Mouse (Mus musculus) MEL-GATA-1-ER (cell line): ENCODE data around the gene Unc5cl.

Experiments used
- DNase-seq: peaks from one replicate; pipeline ENCODE4 v3.0.0-alpha.2; 2012; ENCODE audit warnings: low read depth; ENCODE audit errors: extremely low read depth

Unc5cl gene

DNA sequence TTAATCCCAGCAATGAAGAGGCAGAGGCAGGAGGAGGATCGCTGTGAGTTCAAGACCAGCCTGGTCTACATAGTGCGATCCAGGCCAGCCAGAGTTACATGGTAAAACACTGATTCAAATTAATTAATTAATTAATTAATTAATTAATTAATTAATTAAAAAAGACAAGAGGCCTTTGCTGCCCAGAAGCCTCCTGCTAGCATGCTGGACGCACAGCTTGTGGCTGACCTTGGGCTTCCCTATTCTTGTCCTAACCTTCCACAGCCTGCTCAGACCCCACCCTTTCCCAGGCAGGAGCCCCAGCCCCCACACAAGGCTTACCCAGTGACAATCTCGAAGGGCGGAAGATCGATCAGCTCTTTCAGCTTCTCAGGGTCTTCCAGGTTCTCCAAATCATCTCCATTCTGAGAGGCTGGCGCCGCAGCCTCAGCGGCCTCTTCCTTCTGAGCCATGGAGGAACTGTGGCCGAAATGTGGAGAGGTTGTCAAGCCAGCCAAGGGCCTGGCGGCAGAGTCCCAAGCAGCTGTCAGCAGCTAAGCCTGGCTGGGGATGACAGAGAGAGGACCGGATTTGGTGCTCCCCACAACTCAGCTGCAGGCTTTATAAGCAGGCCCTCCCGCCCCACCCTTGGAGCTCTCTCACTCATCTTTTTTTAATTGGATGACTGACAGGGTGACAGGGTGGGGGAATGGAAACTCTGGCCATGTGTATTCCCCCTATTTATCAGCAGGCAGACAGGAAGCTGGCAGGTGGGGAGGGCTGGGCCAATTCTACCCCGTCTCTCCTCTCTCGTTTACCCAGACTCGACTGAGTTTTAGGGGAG is 22.3 kb upstream of the Unc5cl start, which contains the start of gene Apobec2:
Gene Apobec2, minus strand, starts transcription at position 773 of the 823 bp plus-strand sequence.
- DNase-seq: no peak

DNA sequence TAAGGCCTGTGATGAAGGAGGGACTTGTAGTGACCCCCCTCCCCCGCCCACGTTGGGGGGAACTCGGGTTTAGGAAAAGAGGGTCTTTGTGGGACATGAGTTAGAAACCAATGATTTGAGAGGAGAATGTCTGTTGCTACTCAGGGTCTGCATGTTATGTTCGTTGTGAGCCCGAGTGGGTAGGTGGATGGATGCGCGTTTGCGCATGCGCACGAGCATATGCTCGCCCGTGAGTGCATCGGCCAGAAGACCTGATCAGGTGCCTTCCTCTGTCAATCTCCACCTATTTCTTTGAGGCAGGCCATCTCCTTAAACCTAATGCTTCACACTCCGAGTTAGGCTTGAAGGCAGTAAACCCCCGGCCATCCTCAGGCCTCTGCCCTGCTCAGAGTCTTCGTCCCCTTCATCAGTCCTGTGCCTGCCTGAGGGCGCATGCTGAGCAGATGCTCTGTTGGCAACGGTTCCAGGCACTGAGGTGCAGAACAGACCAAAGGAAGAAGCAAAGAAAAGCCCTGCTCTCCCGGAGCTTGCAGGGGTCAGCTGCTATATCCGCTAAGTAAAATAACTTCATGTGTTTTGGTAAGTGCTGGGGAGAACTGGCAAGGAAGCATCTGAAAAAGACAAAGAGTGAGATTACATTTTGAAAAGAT is 21.6 kb upstream of the Unc5cl start:
- no peak for DNase-seq

DNA sequence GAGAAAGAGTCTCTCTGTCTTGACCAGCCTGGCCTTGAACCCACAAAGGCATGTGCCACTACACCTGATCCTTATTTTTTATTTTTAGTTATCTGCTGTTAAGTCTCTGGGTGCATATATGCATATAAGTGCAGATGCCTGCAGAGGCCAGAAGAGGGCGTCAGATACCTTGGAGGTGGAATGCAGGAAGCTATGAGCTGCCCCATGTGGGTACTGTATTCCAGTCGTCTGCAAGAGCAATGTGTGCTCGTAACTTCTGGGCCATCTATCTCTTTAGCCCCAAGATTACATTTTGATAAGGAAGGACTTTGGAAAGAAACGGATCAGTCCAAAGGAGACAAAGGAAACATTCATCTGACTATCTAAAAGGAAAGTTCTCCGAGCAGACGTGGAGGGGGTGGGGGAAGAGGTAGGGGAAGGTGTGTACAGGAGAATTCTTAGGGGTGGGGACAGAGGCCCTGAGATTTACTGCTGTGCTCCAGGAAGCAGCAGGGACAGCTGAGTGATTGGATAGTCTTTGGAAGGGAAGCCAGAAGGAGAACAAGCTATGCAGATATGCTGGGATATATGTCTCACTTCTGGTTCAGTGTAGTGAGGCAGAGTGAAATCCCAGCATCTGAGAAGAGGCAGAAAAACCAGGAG is 20.9 kb upstream of the Unc5cl start:
- no peak for DNase-seq

- DNase-seq: no peak
These were observed 20.2 kb upstream of the Unc5cl start for GRCm38 (mm10) chr17:48434479-48434878.

DNA sequence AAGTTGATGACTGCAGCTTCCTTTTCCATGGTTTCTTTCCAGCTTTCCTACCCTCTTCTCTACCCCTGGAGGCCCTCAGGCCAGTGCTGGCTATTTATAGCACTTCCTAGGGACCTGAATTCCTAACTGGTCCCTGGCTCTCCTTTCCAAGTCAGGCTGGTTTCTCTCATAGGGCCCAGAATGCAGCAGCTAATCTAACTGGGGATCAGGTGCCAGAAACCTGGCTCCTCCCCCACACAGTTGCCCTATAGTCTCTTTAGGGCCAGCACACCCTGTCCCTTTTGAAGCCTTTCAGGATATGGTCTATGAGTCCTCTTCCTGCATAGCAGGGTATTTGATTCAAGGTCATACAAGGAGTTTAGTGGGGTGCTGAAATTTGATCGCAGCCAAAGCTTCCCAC is 18.2 kb upstream of the Unc5cl start:
- no peak for DNase-seq

DNA sequence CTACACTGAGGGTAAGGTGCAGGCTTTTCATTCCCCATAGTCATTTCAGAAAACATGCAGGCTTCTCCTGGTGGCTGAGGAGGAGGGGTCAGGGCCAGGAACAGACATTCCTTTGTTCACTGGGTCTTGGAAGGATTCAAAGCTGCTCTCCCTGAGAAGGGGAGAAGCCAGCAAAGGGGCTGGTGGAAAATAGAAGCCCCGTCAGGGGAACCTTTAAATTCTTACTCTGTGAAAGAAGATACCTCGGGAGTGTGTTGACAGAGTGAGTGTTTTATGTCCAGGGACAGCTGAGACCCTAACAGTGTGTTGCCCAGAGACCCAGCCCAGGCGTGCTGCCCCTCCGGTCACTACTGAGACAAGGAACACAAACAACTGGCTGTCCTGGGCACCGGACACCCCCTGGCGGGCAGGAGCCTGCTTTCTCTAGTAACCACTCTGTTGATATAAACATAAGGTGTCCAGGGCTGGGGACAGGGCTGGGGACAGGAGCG is 17.2 kb upstream of the Unc5cl start:
- DNase-seq: no peak

GRCm38 (mm10) chr17:48442745-48443457 is 11.8 kb upstream of the Unc5cl start:
- DNase-seq: no peak

DNA sequence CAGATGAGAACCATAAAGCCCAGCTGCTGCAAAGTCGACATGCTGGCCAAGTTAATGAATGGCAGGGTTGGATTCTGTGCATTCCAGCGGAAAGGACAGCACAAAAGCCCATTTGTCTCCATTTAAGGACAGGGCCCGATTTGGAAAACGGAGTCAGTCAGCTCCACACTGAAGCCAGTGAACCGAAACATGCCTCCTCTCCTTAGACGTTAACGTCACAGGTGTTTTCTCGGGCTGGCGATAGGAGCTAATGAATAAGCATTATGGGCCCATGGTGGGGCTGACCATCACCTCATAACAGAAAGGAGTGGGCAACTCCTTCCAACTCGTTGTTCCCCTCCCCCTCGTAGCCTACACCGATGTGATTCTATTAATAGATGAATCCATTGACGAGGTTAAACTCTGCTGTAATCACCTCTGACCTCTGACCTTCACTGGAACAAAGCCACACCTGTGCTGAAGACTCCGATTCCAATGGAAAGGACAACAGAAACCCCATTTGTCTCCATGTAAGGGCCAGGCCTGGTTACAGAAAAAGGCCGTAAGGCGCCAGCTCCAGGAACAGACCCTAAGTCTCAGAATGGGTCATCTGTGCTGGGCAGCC is 11.1 kb upstream of the Unc5cl start:
- DNase-seq: no peak

DNA sequence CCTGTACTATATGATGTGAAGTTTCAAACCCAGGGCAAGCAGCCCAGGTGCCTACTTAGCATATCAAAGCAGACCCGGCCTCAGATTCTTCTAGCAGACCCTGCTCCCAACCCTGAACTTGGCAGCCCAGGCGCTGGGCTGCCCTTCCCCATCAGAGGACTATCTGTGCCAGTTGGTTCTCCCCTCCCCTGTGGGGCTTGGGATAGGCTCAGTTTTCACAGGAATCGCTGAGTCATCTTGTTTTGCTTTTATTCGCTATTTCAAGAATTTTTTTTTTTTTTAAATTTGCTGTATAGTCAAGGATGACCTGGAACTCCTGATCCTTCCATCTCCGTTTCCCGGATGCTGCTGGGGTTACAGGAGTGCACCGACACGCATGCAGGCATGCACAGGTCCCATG is 7.0 kb upstream of the Unc5cl start:
- no peak for DNase-seq

GRCm38 (mm10) chr17:48450666-48451352 is 3.9 kb upstream of the Unc5cl start:
- no peak for DNase-seq

- DNase-seq: peak; percentile 85
These were observed 3.4 kb upstream of the Unc5cl start, which contains the start of gene Tspo2 for GRCm38 (mm10) chr17:48451353-48451675. TSS of gene Tspo2 (minus strand) at chr17:48451522.

DNA sequence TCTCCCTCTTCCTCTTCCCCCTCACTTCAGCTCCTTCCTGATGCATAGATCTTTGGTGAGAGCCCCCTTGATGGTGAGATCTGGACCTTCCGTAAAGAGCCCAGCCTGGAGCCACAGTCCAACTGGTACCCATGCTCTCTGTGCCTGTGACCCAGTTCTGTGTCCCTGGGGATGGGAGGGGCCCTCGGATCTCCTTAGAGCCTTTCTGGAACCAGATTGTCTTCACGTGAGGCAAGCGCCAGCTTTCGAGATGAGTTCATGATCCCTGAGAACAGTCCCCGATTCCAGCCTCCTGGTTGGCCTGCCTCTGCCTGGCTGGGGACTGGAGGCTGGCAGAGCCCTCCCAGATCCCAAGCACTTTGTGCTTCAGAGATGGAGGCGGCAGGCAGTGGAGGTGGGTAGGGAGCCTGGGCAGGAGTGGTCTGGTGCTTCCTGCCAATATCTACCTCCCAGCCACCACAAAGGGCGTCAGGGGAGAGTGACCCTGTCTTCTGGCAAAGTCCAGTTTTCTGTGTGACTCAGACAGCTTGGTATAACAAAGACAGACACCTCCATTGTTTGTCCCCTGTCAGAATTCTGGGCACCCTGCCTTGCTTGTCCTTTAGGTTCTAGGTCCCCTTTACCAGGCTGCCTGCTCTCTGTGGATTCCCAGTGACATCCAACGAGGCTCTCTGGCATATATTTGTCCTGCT is 2.8 kb upstream of the Unc5cl start:
- no peak for DNase-seq

DNA sequence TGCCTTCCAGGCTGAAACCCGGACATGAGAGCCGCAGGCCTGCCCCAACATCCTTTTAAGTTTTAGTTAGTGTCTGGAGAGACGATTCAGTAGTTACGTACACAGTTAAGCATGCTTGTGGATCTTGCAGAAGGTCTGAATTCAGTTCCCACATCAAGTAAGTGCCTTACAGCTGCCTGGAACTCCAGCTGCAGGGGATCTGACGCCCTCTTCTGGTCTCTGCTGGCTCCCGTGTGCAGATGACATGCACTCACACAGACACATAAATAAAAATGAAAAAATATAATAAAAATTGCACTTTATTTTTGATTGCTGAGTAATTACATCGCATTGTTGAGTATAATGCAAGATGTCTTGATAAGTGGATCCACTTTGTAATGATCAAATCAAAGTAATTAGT is 1.2 kb upstream of the Unc5cl start:
- DNase-seq: no peak

DNA sequence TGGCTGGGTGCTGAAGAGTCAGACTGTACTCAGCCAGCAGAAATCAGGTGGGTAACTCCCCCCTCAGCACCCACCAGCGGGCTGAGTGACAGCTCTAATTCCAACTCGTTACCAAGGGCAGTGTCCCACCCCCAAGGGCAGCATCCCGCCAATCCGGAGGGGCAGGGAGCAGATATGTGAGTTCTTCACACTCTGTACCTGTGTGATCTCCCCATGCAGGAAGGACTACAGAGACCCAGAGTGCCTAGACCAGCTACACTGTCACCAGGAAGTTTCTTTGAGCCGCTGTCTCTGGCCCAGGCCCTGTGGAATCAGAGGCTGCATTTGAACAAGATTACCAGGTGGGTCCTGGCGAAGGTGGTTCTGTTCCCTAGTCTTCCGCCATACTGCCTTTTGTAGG is 511 bp upstream of the Unc5cl start:
- DNase-seq: no peak

- DNase-seq: no peak
These were observed 1.3 kb downstream of the Unc5cl start for GRCm38 (mm10) chr17:48455955-48456354.

- peak; percentile 86 for DNase-seq
These were observed 3.4 kb downstream of the Unc5cl start for GRCm38 (mm10) chr17:48457971-48458653.

DNA sequence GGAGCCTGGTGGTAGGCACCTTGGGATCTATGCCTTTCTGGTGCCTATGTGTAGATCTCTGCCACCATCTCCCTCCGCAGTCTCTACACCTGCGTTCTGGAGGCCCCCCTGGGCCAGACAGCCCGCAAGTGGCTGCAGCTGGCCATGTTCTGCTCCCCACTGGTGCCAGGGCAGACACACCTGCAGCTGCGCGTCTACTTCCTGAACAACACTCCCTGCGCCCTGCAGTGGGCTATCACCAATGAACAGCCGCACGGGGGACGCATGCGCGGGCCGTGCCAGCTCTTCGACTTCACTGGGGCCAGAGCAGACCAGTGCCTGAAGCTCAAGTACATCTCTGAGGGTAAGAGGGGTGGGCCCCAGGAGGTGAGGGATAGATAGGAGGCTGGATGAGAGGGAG is 7.4 kb downstream of the Unc5cl start:
- no peak for DNase-seq

DNA sequence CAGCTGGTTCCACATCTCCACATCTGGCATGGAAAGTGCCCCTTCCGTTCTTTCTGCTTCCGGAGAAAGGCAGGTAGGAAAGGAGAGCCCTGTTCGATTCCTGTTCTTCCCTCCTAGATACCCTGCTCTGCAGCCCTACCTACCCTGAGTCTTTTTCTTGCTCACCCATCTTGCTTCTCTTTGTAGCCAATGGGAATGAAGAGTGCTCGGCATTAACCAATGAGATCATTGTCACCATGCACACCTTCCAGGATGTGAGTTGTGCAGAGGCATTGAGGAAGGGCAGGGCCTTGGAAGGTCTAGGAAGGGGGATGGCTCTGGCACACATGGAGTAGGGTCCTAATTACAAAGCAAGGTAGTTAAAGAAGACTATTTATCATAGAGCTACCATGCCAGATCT is 8.7 kb downstream of the Unc5cl start:
- DNase-seq: no peak

DNA sequence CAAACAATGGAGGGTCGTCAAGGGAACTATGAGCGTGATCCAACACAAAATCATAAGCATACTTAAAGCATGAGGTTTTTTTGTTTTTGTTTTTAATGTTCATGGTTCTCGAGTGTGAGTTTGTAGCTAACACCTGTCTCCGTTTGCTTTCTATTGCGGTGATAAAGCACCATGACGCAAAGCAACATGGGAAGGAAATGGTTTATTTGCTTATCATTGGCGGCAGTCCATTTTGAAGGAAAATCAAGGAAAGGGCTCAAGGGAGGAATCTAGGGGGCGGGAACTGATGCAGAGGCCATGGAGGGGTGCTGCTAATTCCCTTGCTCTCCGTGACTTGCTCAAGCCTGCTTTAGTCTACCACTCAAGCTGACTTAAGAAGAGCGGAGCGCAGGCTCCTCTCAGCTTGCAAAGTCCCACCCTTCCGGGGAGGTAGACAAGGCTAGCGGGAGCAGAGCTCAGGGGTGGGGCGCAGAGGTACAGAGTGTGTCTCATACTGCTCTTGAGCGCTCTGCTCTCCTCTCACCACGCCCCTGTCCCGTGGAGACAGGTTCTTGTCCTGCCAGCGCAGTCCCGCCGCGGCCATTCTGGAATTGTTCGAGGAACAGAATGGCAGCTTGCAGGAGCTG is 12.2 kb downstream of the Unc5cl start:
- no peak for DNase-seq
